Mouse (Mus musculus) heart, postnatal 4 days (tissue): ENCODE measurements around the gene Lzic. TPM values are rescaled to one million over a fixed set of nuclear protein-coding genes. Genes with fewer than 3 reads are reported as not detected.
A peak's percentile ranks its signal among the peaks of the same experiment; 100 is the strongest.

Experiments
- DNase-seq: peaks from one replicate; pipeline ENCODE4 v3.0.0; 2021
- microRNA-seq, 2 experiments: library from miRNA; unstranded; fragments of <30 nt; microRNA quantifications; one replicate each; pipeline ENCODE4 v1.2.0; 2021 to 2022
- total RNA-seq, 2 experiments: library from RNA; stranded (reverse); gene quantifications; 2 replicates each; pipeline ENCODE4 v1.2.3; 2021

Gene Lzic
- total RNA-seq, 2 experiments from 2014 or later, result 43.4 to 46.8 TPM

GRCm38 (mm10) chr4:149527621-149528354 is 42.8 kb downstream of the Lzic start:
- peak; percentile 28 for DNase-seq

- DNase-seq, result peak; percentile 33
These were observed 44.7 kb downstream of the Lzic start for GRCm38 (mm10) chr4:149529691-149530090.

- peak; percentile 79 for DNase-seq
These were observed 54.4 kb downstream of the Lzic start for GRCm38 (mm10) chr4:149539441-149539840.

- no peak for DNase-seq
These were observed 56.9 kb downstream of the Lzic start for GRCm38 (mm10) chr4:149541935-149542334.

- no peak for DNase-seq
These were observed 57.4 kb downstream of the Lzic start for GRCm38 (mm10) chr4:149542431-149542830.

GRCm38 (mm10) chr4:149542927-149543553 is 58.0 kb downstream of the Lzic start:
- peak; percentile 94 for DNase-seq

GRCm38 (mm10) chr4:149544892-149545291 is 59.9 kb downstream of the Lzic start:
- DNase-seq, result no peak

Small RNA genes within 50 kb of the gene (microRNA-seq; reads per million reads assigned to microRNA genes)
- 1.6 to 3.5 reads per million in 2 experiments for gene Mir5616

Other genes with a start within 250 kb of the Lzic start
- gene Kif1b, start 177.5 kb upstream of the Lzic start, total RNA-seq, result 100 to 1,000 TPM; 139 to 143 TPM
- 10 to 100 TPM; 59.9 to 61.8 TPM for gene Ube4b, start 58.5 kb upstream of the Lzic start, total RNA-seq
- 10 to 100 TPM; 38.9 to 39.6 TPM for gene Rbp7, start 30.3 kb upstream of the Lzic start, total RNA-seq
- not detected for gene Tmem274, start 7.9 kb upstream of the Lzic start, total RNA-seq
- 10 to 100 TPM; 12.7 to 14.8 TPM for gene Nmnat1, start within 50 bp of the Lzic start, total RNA-seq
- 10 to 100 TPM; 60.5 to 66.4 TPM for gene Ctnnbip1, start 33.0 kb downstream of the Lzic start, total RNA-seq
- 10 to 100 TPM; 66.8 to 73.7 TPM for gene Clstn1, start 101.2 kb downstream of the Lzic start, total RNA-seq
- 1 to 10 TPM; 3.1 to 4.5 TPM for gene Pik3cd, start 217.3 kb downstream of the Lzic start, total RNA-seq